Mouse (Mus musculus) heart, postnatal 25 days (tissue): ENCODE results near the gene Olfr651. TPM values are rescaled to one million over a fixed set of nuclear protein-coding genes. Genes with fewer than 3 reads are reported as not detected.
"Not testable (repeated sequence)": the region's sequence is repeated elsewhere in the genome, so short reads cannot be mapped to it uniquely, and the experiment has no call there.

Experiments used
- DNase-seq: peaks from one replicate; pipeline ENCODE4 v3.0.0; 2022; ENCODE audit warnings: low spot score
- intact Hi-C: fragments of 180-260 bp; cut with DNase I; formaldehyde crosslinking; loops from one replicate; pipeline ENCODE4 v1.15.1; 2025
- total RNA-seq, 2 experiments: library from RNA; stranded (reverse); gene quantifications; 2 replicates each; pipeline ENCODE4 v1.2.3; 2021

Gene Olfr651
- total RNA-seq, result not detected

- intact Hi-C loops, result no loop called here
- DNase-seq, result no peak
Measured at GRCm38 (mm10) chr7:104549833-104550232, at the start of gene Olfr651. Gene Olfr651 (plus strand): TSS chr7:104550133.

DNA sequence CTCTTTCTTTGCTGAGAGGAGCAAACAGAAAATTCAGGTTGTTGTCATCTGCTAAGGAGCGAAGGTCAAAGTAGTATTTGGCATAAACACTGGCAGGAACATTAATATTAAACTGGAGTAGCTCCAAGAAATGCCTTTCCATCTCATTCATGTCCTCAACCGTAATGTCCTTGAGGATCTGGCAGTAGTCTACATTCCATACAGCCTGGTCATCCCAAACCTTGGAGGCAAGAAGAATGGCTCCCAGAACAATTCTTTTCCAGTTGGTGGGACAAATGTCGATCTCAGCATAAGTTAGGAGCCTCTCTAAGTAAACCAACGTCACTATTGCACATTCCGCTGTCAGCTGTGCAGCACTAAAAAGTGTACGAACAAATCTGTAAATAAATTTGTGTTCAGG is 48.7 kb upstream of the Olfr651 start:
- DNase-seq, result not testable (repeated sequence)

GRCm38 (mm10) chr7:104501589-104502371 is 48.2 kb upstream of the Olfr651 start:
- intact Hi-C loops, result no loop called here
- no peak for DNase-seq

More for the DNA sequence above, 48.7 kb upstream of the Olfr651 start:
- intact Hi-C loops, result not testable (repeated sequence)

- intact Hi-C loops, DNase-seq: not testable (repeated sequence)
Measured at GRCm38 (mm10) chr7:104507421-104508065, 42.4 kb upstream of the Olfr651 start, which contains the start of gene Trim30d. Gene Trim30d (minus strand): TSS chr7:104507849.

DNA sequence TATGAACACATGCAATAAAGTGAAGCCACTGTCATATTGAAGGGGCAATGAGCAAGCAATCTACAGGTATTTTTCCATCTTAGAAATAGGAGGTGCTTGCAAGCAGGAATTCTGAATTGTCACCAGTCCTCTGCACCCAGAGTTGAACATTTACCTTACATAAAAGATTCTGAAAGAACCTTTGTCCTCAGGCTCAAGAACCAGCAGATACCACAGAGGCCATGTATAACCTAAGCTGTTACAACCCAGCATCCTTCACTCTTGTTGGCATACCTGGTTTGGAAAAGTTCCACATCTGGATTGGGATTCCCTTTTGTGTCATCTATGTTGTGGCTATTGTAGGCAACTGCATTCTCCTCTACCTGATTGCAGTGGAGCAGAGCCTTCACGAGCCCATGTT is 2.8 kb downstream of the Olfr651 start:
- intact Hi-C loops, result no loop called here
- DNase-seq, result no peak

GRCm38 (mm10) chr7:104560601-104561000 is 10.7 kb downstream of the Olfr651 start, which contains the start of gene Olfr652:
Gene Olfr652 (plus strand): TSS chr7:104560901.
- DNase-seq, result no peak
- intact Hi-C loops, result no loop called here

- no peak for DNase-seq
- intact Hi-C loops, result no loop called here
Measured at GRCm38 (mm10) chr7:104577014-104577413, 27.1 kb downstream of the Olfr651 start, which contains the start of gene Olfr653. Gene Olfr653 (plus strand): TSS chr7:104577314.

- intact Hi-C loops, result no loop called here
- DNase-seq, result no peak
Measured at GRCm38 (mm10) chr7:104580846-104581245, 30.9 kb downstream of the Olfr651 start.

GRCm38 (mm10) chr7:104581429-104581828 is 31.5 kb downstream of the Olfr651 start:
- intact Hi-C loops, result no loop called here
- DNase-seq, result no peak

GRCm38 (mm10) chr7:104586725-104587124 is 36.8 kb downstream of the Olfr651 start, which contains the start of gene Olfr654:
Gene Olfr654 (plus strand): TSS chr7:104587025.
- no peak for DNase-seq
- intact Hi-C loops, result no loop called here

DNA sequence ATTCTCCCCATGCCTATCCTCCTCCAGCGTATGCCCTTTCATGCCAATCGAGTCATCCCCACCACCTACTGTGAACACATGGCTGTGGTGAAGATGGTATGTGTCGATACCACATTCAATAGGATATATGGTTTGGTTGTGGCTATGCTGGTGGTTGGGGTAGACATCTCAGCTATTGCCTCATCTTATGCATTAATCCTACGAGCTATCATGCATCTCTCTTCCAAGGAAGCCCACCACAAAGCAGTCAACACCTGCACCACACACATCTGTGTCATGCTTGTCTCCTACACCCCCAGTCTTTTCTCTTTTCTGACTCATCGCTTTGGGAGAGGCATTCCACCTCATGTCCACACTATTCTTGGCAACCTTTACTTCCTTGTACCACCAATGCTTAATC is 38.3 kb downstream of the Olfr651 start:
- DNase-seq, result no peak
- intact Hi-C loops, result no loop called here

GRCm38 (mm10) chr7:104601679-104602078 is 51.7 kb downstream of the Olfr651 start, which contains the start of gene Olfr655:
Gene Olfr655 (minus strand): TSS chr7:104601779.
- DNase-seq, result no peak
- intact Hi-C loops, result no loop called here

GRCm38 (mm10) chr7:104603173-104603572 is 53.2 kb downstream of the Olfr651 start:
- intact Hi-C loops, result no loop called here
- DNase-seq, result no peak

Other genes with a start within 250 kb of the Olfr651 start
- 1 to 10 TPM; 5.7 to 6.3 TPM for gene Trim12a, start 234.7 kb upstream of the Olfr651 start, total RNA-seq
- under 1 TPM; 0.39 to 0.48 TPM for gene Trim34b, start 220.7 kb upstream of the Olfr651 start, total RNA-seq
- 1 to 10 TPM; 5.0 to 5.2 TPM for gene Trim12c, start 196.8 kb upstream of the Olfr651 start, total RNA-seq
- not detected for gene Trim30b, start 180.2 kb upstream of the Olfr651 start, total RNA-seq
- not detected for gene Trim30c, start 149.3 kb upstream of the Olfr651 start, total RNA-seq
- 1 to 10 TPM; 3.5 to 4.0 TPM for gene Trim30a, start 84.9 kb upstream of the Olfr651 start, total RNA-seq
- gene Trim30d, start 42.3 kb upstream of the Olfr651 start, total RNA-seq, result under 1 TPM; 0.36 to 0.57 TPM
- gene Olfr652, start 10.8 kb downstream of the Olfr651 start, total RNA-seq, result not detected
- not detected for gene Olfr653, start 27.2 kb downstream of the Olfr651 start, total RNA-seq
- gene Olfr654, start 36.9 kb downstream of the Olfr651 start, total RNA-seq, result not detected
- not detected for gene Olfr655, start 51.6 kb downstream of the Olfr651 start, total RNA-seq
- gene Olfr656, start 63.8 kb downstream of the Olfr651 start, total RNA-seq, result not detected
- not detected for gene Olfr657, start 74.7 kb downstream of the Olfr651 start, total RNA-seq
- gene Olfr658, start 97.2 kb downstream of the Olfr651 start, total RNA-seq, result not detected
- not detected for gene Olfr659, start 116.6 kb downstream of the Olfr651 start, total RNA-seq
- gene Olfr661, start 136.4 kb downstream of the Olfr651 start, total RNA-seq, result not detected
- gene Usp17le, start 227.3 kb downstream of the Olfr651 start, total RNA-seq, result not detected